Mouse (Mus musculus) brain, embryonic 14.5 days (tissue): ENCODE results near the gene Greb1.

Experiments
- CTCF ChIP-seq: fragments of 200-500 bp; IDR thresholded peaks from 2 replicates; pipeline ENCODE4 v1.5.1; 2012; ENCODE audit warnings: inconsistent platforms, mild to moderate bottlenecking, moderate library complexity, borderline replicate concordance; ENCODE audit not compliant: insufficient read depth, insufficient read length; ENCODE audit errors: extremely low read depth
- POLR2A ChIP-seq: fragments of 200-500 bp; IDR thresholded peaks from 2 replicates; pipeline ENCODE4 v1.6.1; 2012; ENCODE audit warnings: mild to moderate bottlenecking, inconsistent platforms, borderline replicate concordance; ENCODE audit not compliant: poor library complexity, insufficient read depth, insufficient read length, severe bottlenecking; ENCODE audit errors: extremely low read depth

DNA sequence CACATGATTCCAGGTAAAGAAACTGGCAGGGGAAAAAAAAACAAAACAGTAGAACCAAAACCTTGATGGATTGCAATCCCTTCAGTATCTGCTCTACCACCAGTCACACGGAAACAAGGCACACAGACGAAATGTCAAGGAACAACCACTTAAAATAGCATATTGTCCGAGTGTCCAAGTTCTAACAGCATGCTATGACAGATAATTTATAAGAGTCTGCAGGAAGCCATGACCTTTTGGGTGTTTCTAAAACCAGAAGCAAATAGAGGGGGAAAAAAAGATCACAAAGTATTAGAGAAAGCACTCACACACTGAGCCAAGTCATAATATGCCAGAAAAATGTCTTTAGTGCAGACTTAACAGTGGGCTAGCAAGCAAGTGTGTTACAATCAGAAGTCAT lies 32.4 kb downstream of the Greb1 start:
- TF ChIP-seq POLR2A (no peak), CTCF (no peak)
